Mouse (Mus musculus): ENCODE measurements at regions not wholly inside any gene's neighbourhood (a gene's known extent, or its start where the extent isn't known, plus 50 kb on each side); places are given as distances from the start of the nearest gene placed in this dataset.

GRCm38 (mm10) chr3:57910020-57910419, 62.1 kb upstream of the Pfn2 start:
- no peak for ATAC-seq (replicated peaks; ENCODE audit: low FRiP score, low TSS enrichment, poor library complexity, severe bottlenecking)

- no peak for ATAC-seq (replicated peaks; ENCODE audit: low FRiP score, low TSS enrichment, poor library complexity, severe bottlenecking)
Observed at GRCm38 (mm10) chr3:57911831-57912596, 64.1 kb upstream of the Pfn2 start.

- no peak for ATAC-seq (replicated peaks; ENCODE audit: low FRiP score, low TSS enrichment, poor library complexity, severe bottlenecking)
Observed at GRCm38 (mm10) chr3:57912650-57913343, 64.9 kb upstream of the Pfn2 start.

GRCm38 (mm10) chr3:57914687-57915086, 66.8 kb upstream of the Pfn2 start:
- no peak for ATAC-seq (replicated peaks; ENCODE audit: low FRiP score, low TSS enrichment, poor library complexity, severe bottlenecking)

- no peak for ATAC-seq (replicated peaks; ENCODE audit: low FRiP score, low TSS enrichment, poor library complexity, severe bottlenecking)
Observed at GRCm38 (mm10) chr3:57918913-57919312, 71.0 kb upstream of the Pfn2 start.

GRCm38 (mm10) chr3:57919390-57920089, 71.7 kb upstream of the Pfn2 start:
- ATAC-seq (replicated peaks; ENCODE audit: low FRiP score, low TSS enrichment, poor library complexity, severe bottlenecking): no peak

GRCm38 (mm10) chr3:57920090-57920432, 72.2 kb upstream of the Pfn2 start:
- no peak for ATAC-seq (replicated peaks; ENCODE audit: low FRiP score, low TSS enrichment, poor library complexity, severe bottlenecking)

GRCm38 (mm10) chr3:57921071-57921882, 73.4 kb upstream of the Pfn2 start:
- no peak for ATAC-seq (replicated peaks; ENCODE audit: low FRiP score, low TSS enrichment, poor library complexity, severe bottlenecking)

GRCm38 (mm10) chr3:57923061-57923460, 75.2 kb upstream of the Pfn2 start:
- no peak for ATAC-seq (replicated peaks; ENCODE audit: low FRiP score, low TSS enrichment, poor library complexity, severe bottlenecking)

GRCm38 (mm10) chr3:57932657-57933539, 85.0 kb upstream of the Pfn2 start:
- no peak for ATAC-seq (replicated peaks; ENCODE audit: low FRiP score, low TSS enrichment, poor library complexity, severe bottlenecking)

- ATAC-seq (replicated peaks; ENCODE audit: low FRiP score, low TSS enrichment, poor library complexity, severe bottlenecking): no peak
Observed at GRCm38 (mm10) chr3:57935042-57935610, 87.2 kb upstream of the Pfn2 start.

GRCm38 (mm10) chr3:57940504-57941381, 92.9 kb upstream of the Pfn2 start:
- ATAC-seq (replicated peaks; ENCODE audit: low FRiP score, low TSS enrichment, poor library complexity, severe bottlenecking): no peak

- ATAC-seq (replicated peaks; ENCODE audit: low FRiP score, low TSS enrichment, poor library complexity, severe bottlenecking): no peak
Observed at GRCm38 (mm10) chr3:57944698-57945097, 96.8 kb upstream of the Pfn2 start.

GRCm38 (mm10) chr3:57945765-57946164, 97.9 kb upstream of the Pfn2 start:
- no peak for ATAC-seq (replicated peaks; ENCODE audit: low FRiP score, low TSS enrichment, poor library complexity, severe bottlenecking)

- no peak for ATAC-seq (replicated peaks; ENCODE audit: low FRiP score, low TSS enrichment, poor library complexity, severe bottlenecking)
Observed at GRCm38 (mm10) chr3:57947331-57947730, 99.5 kb upstream of the Pfn2 start.

- ATAC-seq (replicated peaks; ENCODE audit: low FRiP score, low TSS enrichment, poor library complexity, severe bottlenecking): no peak
Observed at GRCm38 (mm10) chr3:57948720-57949119, 100.8 kb upstream of the Pfn2 start.

GRCm38 (mm10) chr3:57950431-57951331, 102.8 kb upstream of the Pfn2 start:
- ATAC-seq (replicated peaks; ENCODE audit: low FRiP score, low TSS enrichment, poor library complexity, severe bottlenecking): no peak
